Mouse (Mus musculus): ENCODE data around the gene Bglap. TPM values are rescaled to one million over a fixed set of nuclear protein-coding genes. Genes with fewer than 3 reads are reported as not detected.
"Not testable (repeated sequence)": the region's sequence is repeated elsewhere in the genome, so short reads cannot be mapped to it uniquely, and the experiment has no call there.

Gene Bglap
- polyA plus RNA-seq (2012; rRNA removed) = 0.41 and 0.43 TPM in 2 replicates

GRCm38 (mm10) chr3:88384364-88384763 is at the start of gene Bglap:
Gene Bglap (minus strand): TSS chr3:88384464.
- TF ChIP-seq CTCF (IDR thresholded peaks at IDR 0.05; ENCODE audit: extremely low read depth, insufficient read depth, insufficient read length, insufficient replicate concordance) = no peak
- no peak for TF ChIP-seq POLR2A (IDR thresholded peaks at IDR 0.05; ENCODE audit: low read depth, low read length)
- Histone ChIP-seq H3K4me1 (ENCODE audit: control insufficient read depth, insufficient read depth, insufficient read length) (0 out of 2 replicates have a peak, but pooled peaks cover 2% of the 10 kb centered on the region), H3K36me3 (ENCODE audit: control insufficient read depth, insufficient read depth, low read length) (no peaks in the 10 kb centered on the region), H3K27me3 (ENCODE audit: control insufficient read depth, insufficient read depth, low read length) (no peaks in the 10 kb centered on the region), H3K4me3 (ENCODE audit: extremely low read depth, insufficient read depth, insufficient read length) (no peak within 1 kb of the TSS), H3K27ac (ENCODE audit: insufficient read depth, low read length) (no peak within 1 kb of the TSS)
- no peak for DNase-seq (ENCODE audit: low read depth in 1 of 2, low spot score in 2 of 2)
- 94% methylated on average over 5 of the region's 5 CpGs for WGBS

- not testable (repeated sequence) for H3K4me3 ChIP-seq (ENCODE audit: extremely low read depth, insufficient read depth, insufficient read length); H3K36me3 ChIP-seq (ENCODE audit: control insufficient read depth, insufficient read depth, low read length); H3K27ac ChIP-seq (ENCODE audit: insufficient read depth, low read length); H3K4me1 ChIP-seq (ENCODE audit: control insufficient read depth, insufficient read depth, insufficient read length); H3K27me3 ChIP-seq (ENCODE audit: control insufficient read depth, insufficient read depth, low read length); DNase-seq (ENCODE audit: low read depth in 1 of 2, low spot score in 2 of 2)
- 84% methylated on average over 8 of the region's 8 CpGs for WGBS
These were observed 44.4 kb upstream of the Bglap start for GRCm38 (mm10) chr3:88428639-88429038.

- H3K27ac ChIP-seq (ENCODE audit: insufficient read depth, low read length) = no peak overlapping the region
- no peaks in the 10 kb centered on the region for H3K36me3 ChIP-seq (ENCODE audit: control insufficient read depth, insufficient read depth, low read length)
- peaks cover 8% of the 10 kb centered on the region; the same call in 1 of the 2 replicates for H3K4me1 ChIP-seq (ENCODE audit: control insufficient read depth, insufficient read depth, insufficient read length)
- 65% methylated on average over 4 of the region's 4 CpGs for WGBS
- TF ChIP-seq POLR2A (IDR thresholded peaks at IDR 0.05; ENCODE audit: low read depth, low read length) (no peak), CTCF (IDR thresholded peaks at IDR 0.05; ENCODE audit: extremely low read depth, insufficient read depth, insufficient read length, insufficient replicate concordance) (no peak)
- no peak for DNase-seq (ENCODE audit: low read depth in 1 of 2, low spot score in 2 of 2)
- H3K4me3 ChIP-seq (ENCODE audit: extremely low read depth, insufficient read depth, insufficient read length) = no peak overlapping the region
- no peaks in the 10 kb centered on the region for H3K27me3 ChIP-seq (ENCODE audit: control insufficient read depth, insufficient read depth, low read length)
These were observed 43.2 kb upstream of the Bglap start for GRCm38 (mm10) chr3:88427342-88427905.

- no peak overlapping the region for H3K4me3 ChIP-seq (ENCODE audit: extremely low read depth, insufficient read depth, insufficient read length)
- DNase-seq (ENCODE audit: low read depth in 1 of 2, low spot score in 2 of 2) = no peak
- no peak for TF ChIP-seq CTCF (IDR thresholded peaks at IDR 0.05; ENCODE audit: extremely low read depth, insufficient read depth, insufficient read length, insufficient replicate concordance)
- no peak for TF ChIP-seq POLR2A (IDR thresholded peaks at IDR 0.05; ENCODE audit: low read depth, low read length)
These were observed 41.6 kb upstream of the Bglap start for GRCm38 (mm10) chr3:88425708-88426420.

GRCm38 (mm10) chr3:88425330-88425689 is 41.0 kb upstream of the Bglap start:
- 29% methylated on average over 2 of the region's 2 CpGs for WGBS
- H3K4me1 ChIP-seq (ENCODE audit: control insufficient read depth, insufficient read depth, insufficient read length) = peaks cover 8% of the 10 kb centered on the region; the same call in 1 of the 2 replicates
- no peak overlapping the region for H3K4me3 ChIP-seq (ENCODE audit: extremely low read depth, insufficient read depth, insufficient read length)
- TF ChIP-seq CTCF (IDR thresholded peaks at IDR 0.05; ENCODE audit: extremely low read depth, insufficient read depth, insufficient read length, insufficient replicate concordance) (no peak), POLR2A (IDR thresholded peaks at IDR 0.05; ENCODE audit: low read depth, low read length) (no peak)
- no peak for DNase-seq (ENCODE audit: low read depth in 1 of 2, low spot score in 2 of 2)
- H3K27ac ChIP-seq (ENCODE audit: insufficient read depth, low read length) = no peak overlapping the region
- no peaks in the 10 kb centered on the region for H3K27me3 ChIP-seq (ENCODE audit: control insufficient read depth, insufficient read depth, low read length)
- peaks cover 8% of the 10 kb centered on the region for H3K36me3 ChIP-seq (ENCODE audit: control insufficient read depth, insufficient read depth, low read length)

More at GRCm38 (mm10) chr3:88425708-88426420, 41.6 kb upstream of the Bglap start:
- Histone ChIP-seq H3K27me3 (ENCODE audit: control insufficient read depth, insufficient read depth, low read length) (no peaks in the 10 kb centered on the region), H3K36me3 (ENCODE audit: control insufficient read depth, insufficient read depth, low read length) (peaks cover 3% of the 10 kb centered on the region), H3K4me1 (ENCODE audit: control insufficient read depth, insufficient read depth, insufficient read length) (peaks cover 8% of the 10 kb centered on the region; the same call in 1 of the 2 replicates), H3K27ac (ENCODE audit: insufficient read depth, low read length) (no peak overlapping the region)
- WGBS = 80% methylated on average over 10 of the region's 10 CpGs

GRCm38 (mm10) chr3:88424605-88425329 is 40.5 kb upstream of the Bglap start, which contains the start of gene Slc25a44:
Gene Slc25a44 (minus strand): TSS chr3:88425139.
- Histone ChIP-seq H3K4me1 (ENCODE audit: control insufficient read depth, insufficient read depth, insufficient read length) (peaks cover 8% of the 10 kb centered on the region; the same call in 1 of the 2 replicates), H3K27ac (ENCODE audit: insufficient read depth, low read length) (no peak within 1 kb of the TSS), H3K36me3 (ENCODE audit: control insufficient read depth, insufficient read depth, low read length) (peaks cover 12% of the 10 kb centered on the region), H3K4me3 (ENCODE audit: extremely low read depth, insufficient read depth, insufficient read length) (peak within 1 kb of the TSS; percentile 84), H3K27me3 (ENCODE audit: control insufficient read depth, insufficient read depth, low read length) (no peaks in the 10 kb centered on the region)
- TF ChIP-seq CTCF (IDR thresholded peaks at IDR 0.05; ENCODE audit: extremely low read depth, insufficient read depth, insufficient read length, insufficient replicate concordance) (no peak), POLR2A (IDR thresholded peaks at IDR 0.05; ENCODE audit: low read depth, low read length) (peak; percentile 42)
- peak; percentile 94 for DNase-seq (ENCODE audit: low read depth in 1 of 2, low spot score in 2 of 2)
- WGBS = under 1% methylated on average over 35 of the region's 35 CpGs
